ENCODE assay signal across 9 mouse cellular contexts in the genomic region with DNA sequence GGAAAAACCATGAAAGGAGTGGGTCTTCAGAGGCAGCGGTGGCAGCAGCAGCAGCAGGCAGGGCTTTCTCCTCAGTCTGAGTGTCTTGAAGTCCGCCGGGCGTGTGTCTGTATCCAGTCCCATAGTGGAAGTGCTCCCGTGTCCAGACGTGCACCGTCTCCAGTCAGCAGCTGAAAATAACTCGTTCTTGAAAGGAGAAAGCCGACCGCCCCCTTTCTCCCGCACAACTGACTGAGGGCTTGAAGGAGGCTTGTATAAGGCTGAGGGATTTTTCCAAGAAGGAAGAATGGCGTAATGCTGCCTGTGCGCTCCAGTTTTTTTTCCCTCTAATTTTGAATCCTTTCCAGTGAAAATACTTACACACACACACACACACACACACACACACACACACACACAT. TPM values are rescaled to one million over a fixed set of nuclear protein-coding genes. Genes with fewer than 3 reads are reported as not detected.
DNase-seq lines count a peak whose midpoint lies in the region; ATAC-seq and TF ChIP-seq lines count a peak whose summit lies in the region.
"Had no signal": no experiment of that assay in that cellular context is flagged by ENCODE, and none has a peak within 500 bp of the region (broad histone marks: within the 10 kb centered on the region; RNA-seq: fewer than 3 reads in every experiment).

TSS of gene Gdf5 (minus strand) at position 244 of the 400 bp plus-strand sequence.

- no peak for TF ChIP-seq CTCF in E14TG2a.4 (conservative IDR thresholded peaks at IDR 0.05; ENCODE audit: low read length)

- peaks cover 73% of the 10 kb centered on the region for H3K4me1 ChIP-seq in E14TG2a.4 (replicated peaks; ENCODE audit: low read depth, low read length)
- peaks cover 47% of the 10 kb centered on the region for H3K4me1 ChIP-seq in forebrain, embryonic 12.5 days
- H3K4me1 ChIP-seq in limb, embryonic 15.5 days: peaks cover 51% of the 10 kb centered on the region

- DNase-seq in frontal cortex, adult 2 months (ENCODE audit: extremely low spot score in 1 of 2, low spot score in 1 of 2): peak; percentile 18 to 63
- no peak for DNase-seq in frontal cortex, postnatal 10 days (ENCODE audit: low spot score in 2 of 2)
- no peak for DNase-seq in thymus, adult 18-20 months
- no peak for DNase-seq in layer of hippocampus, adult 8-10 months (ENCODE audit: low spot score in 2 of 2)

- peak within 1 kb of the TSS; percentile 48 for H3K4me2 ChIP-seq in forebrain, embryonic 12.5 days
- H3K4me2 ChIP-seq in limb, embryonic 15.5 days: peak within 1 kb of the TSS; percentile 40

- ATAC-seq in forebrain, embryonic 12.5 days (ENCODE audit: low FRiP score): no peak
- ATAC-seq in limb, embryonic 15.5 days (ENCODE audit: insufficient number of reproducible peaks, low FRiP score, low TSS enrichment, low read depth): peak; percentile 60; the same call in 1 of the 2 replicates
- no peak for ATAC-seq in megakaryocyte progenitor cell, adult 5-6 weeks (replicated peaks; ENCODE audit: poor library complexity)

- H3K9ac ChIP-seq in forebrain, embryonic 12.5 days: peak within 1 kb of the TSS; percentile 39
- H3K9ac ChIP-seq in limb, embryonic 15.5 days: peak within 1 kb of the TSS; percentile 26; the same call in 1 of the 2 replicates

- peak within 1 kb of the TSS; percentile 51; the same call in 1 of the 2 replicates for H3K27ac ChIP-seq in forebrain, embryonic 12.5 days
- H3K27ac ChIP-seq in limb, embryonic 15.5 days: peak within 1 kb of the TSS; percentile 87

- peak within 1 kb of the TSS; percentile 62 for H3K4me3 ChIP-seq in E14TG2a.4 (replicated peaks; ENCODE audit: low read length)
- no peak within 1 kb of the TSS; the same call in 1 of the 2 replicates for H3K4me3 ChIP-seq in forebrain, embryonic 12.5 days (replicated peaks)
- peak within 1 kb of the TSS; percentile 36 for H3K4me3 ChIP-seq in limb, embryonic 15.5 days

- H3K36me3 ChIP-seq in E14TG2a.4 (ENCODE audit: insufficient read depth, low read length): no peaks in the 10 kb centered on the region
- H3K36me3 ChIP-seq in forebrain, embryonic 12.5 days (replicated peaks): no peaks in the 10 kb centered on the region
- no peaks in the 10 kb centered on the region for H3K36me3 ChIP-seq in limb, embryonic 15.5 days

- peaks cover 46% of the 10 kb centered on the region for H3K27me3 ChIP-seq in E14TG2a.4 (ENCODE audit: insufficient read depth, low read length)
- peaks cover 12% of the 10 kb centered on the region for H3K27me3 ChIP-seq in forebrain, embryonic 12.5 days
- H3K27me3 ChIP-seq in limb, embryonic 15.5 days: no peaks in the 10 kb centered on the region

- no peaks in the 10 kb centered on the region for H3K9me3 ChIP-seq in E14TG2a.4 (ENCODE audit: low read length)
- H3K9me3 ChIP-seq in forebrain, embryonic 12.5 days: no peaks in the 10 kb centered on the region
- no peaks in the 10 kb centered on the region for H3K9me3 ChIP-seq in limb, embryonic 15.5 days

- WGBS in forebrain, embryonic 12.5 days: 29% methylated on average over 13 of the region's 13 CpGs
- 9% methylated on average over 13 of the region's 13 CpGs for WGBS in limb, embryonic 15.5 days

RNA-seq across cellular contexts. Expression of gene Gdf5, which starts in this region (rescaled TPM):
- 0.08 and 0.24 TPM in 2 replicates for polyA plus RNA-seq in frontal cortex, adult 2 months (2012; rRNA removed)
- 2.1 and 2.9 TPM in 2 replicates for polyA plus RNA-seq in forebrain, embryonic 12.5 days (2016; fragmentation: Nextera tagmentation; extraction: Ambion mirVana)
- 44.7 and 60.7 TPM in 2 replicates for polyA plus RNA-seq in limb, embryonic 15.5 days (2015; fragmentation: Nextera tagmentation; extraction: Ambion mirVana)
- under 1 TPM in 3 of 4 experiments, not detected in 1; 0.18 to 0.31 (median 0.31) TPM for total RNA-seq in layer of hippocampus, adult 8-10 months (2022)
- not detected in 2 replicates for total RNA-seq in megakaryocyte progenitor cell, adult 5-6 weeks (2015)
- not detected in 2 replicates for total RNA-seq in megakaryocyte progenitor cell, adult 5-6 weeks (2017)
- polyA plus RNA-seq: C2C12 had no signal

Comparison
In these comparisons a context has a peak if more than half of its experiments do, and no peak if none do; other contexts are left out.
1. RNA of gene Gdf5 (polyA plus RNA-seq): 44.7 to 60.7 TPM in limb, embryonic 15.5 days; 2.1 to 2.9 TPM in forebrain, embryonic 12.5 days and 0.08 to 0.24 TPM in frontal cortex, adult 2 months; every median in the first group is over 10 times any median in the second.
2. Peak in DNase-seq in frontal cortex, adult 2 months; RNA of the gene not detected or under 1 TPM.